Mouse (Mus musculus) right cerebral cortex, postnatal 36 days (tissue): ENCODE measurements around the gene Ccdc32.
"Not testable (repeated sequence)": the region's sequence is repeated elsewhere in the genome, so short reads cannot be mapped to it uniquely, and the experiment has no call there.

ENCODE experiments used
- DNase-seq, 2 experiments: peaks; one replicate each; pipeline ENCODE4 v3.0.0; 2022; ENCODE audit warnings: low spot score in 2 of 2, mixed read lengths in 1 of 2

Ccdc32 gene

DNA sequence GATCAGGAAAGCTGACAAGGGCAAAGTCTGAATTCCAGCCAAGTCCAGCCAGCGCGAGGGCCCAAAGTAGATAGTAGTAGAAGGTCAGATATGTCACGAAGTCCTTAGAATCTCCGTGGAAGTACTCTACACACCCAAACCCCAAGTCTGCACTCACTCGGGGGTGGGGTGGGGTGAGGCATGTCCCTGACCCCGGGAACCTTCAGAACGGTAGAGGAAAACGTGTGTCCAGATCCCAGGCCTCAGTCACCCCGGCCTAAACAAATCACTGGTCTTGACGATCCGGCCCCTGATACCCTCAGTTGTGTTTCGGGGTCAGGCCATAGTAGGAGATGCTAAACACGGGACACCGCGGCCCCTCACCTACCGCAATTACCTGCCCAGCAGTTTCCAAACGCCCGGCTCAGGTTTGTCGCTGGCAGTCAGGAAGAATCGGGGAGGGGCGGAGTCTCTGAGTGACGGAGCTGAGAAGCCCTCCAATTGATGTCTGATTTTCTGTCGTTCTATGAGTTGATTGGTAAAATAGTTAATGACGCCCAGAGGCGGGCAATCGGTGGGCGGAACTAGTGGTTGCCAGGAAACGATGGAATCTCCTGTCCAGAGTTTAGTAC lies at the start of gene Ccdc32:
TSS of gene Ccdc32 (minus strand) at position 453 of the 611 bp plus-strand sequence.
- DNase-seq = peak; percentile 96 to 98

GRCm38 (mm10) chr2:119072397-119072796 lies 43.2 kb upstream of the Ccdc32 start:
- DNase-seq = no peak

DNA sequence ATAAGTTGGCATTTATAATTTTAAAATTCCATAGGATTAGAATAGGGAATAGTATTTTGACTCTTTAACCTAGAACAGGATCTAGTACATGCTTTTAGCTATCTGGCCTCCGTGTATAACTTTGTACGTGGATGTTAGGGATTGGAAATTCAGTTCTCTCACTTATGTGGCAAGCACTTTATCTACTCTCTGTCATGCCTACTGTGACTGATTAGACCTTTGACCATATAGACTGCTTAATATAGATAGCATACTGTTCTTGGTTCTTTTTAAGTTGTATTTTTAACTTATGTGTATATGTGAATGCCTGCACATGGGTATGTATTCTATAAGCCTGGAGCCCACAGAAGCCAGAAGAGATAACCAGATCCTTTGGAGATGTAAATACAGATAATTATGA lies 30.9 kb upstream of the Ccdc32 start:
- DNase-seq = no peak

GRCm38 (mm10) chr2:119050132-119050650 lies 21.0 kb upstream of the Ccdc32 start:
- DNase-seq = no peak

DNA sequence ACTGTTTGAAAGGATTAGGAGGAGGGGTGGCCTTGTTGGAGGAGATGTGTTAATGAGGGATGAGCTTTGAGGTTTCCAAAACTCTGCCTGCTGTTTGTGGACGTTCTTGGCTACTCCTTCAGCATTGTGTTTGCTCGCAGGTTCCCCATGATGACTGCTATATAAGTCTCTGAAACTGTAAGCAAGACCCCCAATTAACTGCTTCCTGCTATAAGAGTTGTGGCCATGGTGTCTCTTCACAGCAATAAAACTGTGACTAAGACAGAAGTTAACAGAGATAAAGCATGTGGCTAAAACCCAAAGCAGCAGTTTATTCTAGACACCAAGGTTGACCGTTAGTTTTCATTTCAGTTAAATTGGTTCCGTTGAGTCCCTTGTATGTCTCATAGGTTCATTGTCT lies 18.7 kb upstream of the Ccdc32 start:
- no peak for DNase-seq

- DNase-seq = peak; percentile 91 to 93
These were observed 17.7 kb upstream of the Ccdc32 start, which contains the start of gene Knl1 for GRCm38 (mm10) chr2:119046649-119047611. Gene Knl1, plus strand, starts transcription at chr2:119047119.

GRCm38 (mm10) chr2:119045163-119045562 lies 16.0 kb upstream of the Ccdc32 start:
- DNase-seq = no peak

GRCm38 (mm10) chr2:119040882-119041281 lies 11.7 kb upstream of the Ccdc32 start:
- no peak for DNase-seq

DNA sequence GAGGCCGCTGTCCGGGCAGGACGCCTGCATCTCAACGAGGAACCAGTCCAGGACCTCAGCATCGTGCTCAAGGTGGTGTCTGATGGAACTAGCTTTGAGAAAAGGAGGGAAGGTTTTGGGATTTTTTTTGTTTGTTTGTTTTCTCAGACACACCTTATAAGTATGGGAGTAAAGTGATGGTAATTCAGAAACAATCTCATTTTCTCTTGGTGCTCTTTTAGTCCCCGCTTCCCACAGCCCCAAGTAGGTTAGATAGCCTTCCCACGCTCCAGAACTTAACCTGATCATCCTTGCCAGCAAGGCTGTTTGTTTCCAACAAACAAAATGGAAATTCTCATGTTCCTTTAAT lies 6.2 kb upstream of the Ccdc32 start:
- DNase-seq = no peak

GRCm38 (mm10) chr2:119034656-119035396 lies 5.6 kb upstream of the Ccdc32 start, which contains the start of gene Rpusd2:
Gene Rpusd2, plus strand, starts transcription at chr2:119034790.
- peak; percentile 90 to 93 for DNase-seq

- no peak for DNase-seq
These were observed 3.0 kb upstream of the Ccdc32 start for GRCm38 (mm10) chr2:119032191-119032590.

DNA sequence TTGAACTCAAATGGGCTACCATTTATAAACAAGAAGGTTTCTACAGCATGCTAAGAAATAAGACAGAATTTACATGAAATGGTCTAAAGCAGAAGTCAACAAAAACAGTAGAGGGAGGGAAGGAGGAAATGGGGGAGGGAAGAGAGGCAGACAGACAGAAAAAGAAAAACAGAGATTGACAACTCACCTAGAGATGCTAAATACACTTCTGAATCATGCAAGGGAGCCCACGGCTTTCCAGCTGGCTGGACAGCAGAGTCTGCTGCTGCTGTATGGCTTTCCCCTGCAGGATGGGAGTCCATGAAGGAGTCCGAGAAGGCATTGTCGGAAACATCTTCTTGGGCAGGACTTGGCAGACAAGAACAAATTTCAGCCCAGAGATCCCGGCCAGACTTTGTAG lies 2.2 kb downstream of the Ccdc32 start:
- no peak for DNase-seq

DNA sequence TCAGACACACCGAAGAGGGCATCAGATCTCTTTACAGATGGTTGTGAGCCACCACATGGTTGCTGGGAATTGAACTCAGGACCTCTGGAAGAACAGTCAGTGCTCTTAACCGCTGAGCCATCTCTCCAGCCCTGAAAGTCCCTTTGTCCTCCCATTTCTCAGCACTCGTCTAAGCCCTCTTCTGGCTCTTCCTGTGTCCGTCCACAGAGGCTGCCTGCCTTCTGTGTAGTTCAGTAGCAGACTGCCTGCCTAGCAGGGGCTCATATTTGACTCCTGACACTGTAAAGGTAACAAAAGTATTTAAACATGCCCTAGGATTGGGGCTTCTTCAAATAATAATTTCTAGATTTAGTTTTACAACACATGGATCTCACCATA lies 4.0 kb downstream of the Ccdc32 start:
- DNase-seq = no peak

DNA sequence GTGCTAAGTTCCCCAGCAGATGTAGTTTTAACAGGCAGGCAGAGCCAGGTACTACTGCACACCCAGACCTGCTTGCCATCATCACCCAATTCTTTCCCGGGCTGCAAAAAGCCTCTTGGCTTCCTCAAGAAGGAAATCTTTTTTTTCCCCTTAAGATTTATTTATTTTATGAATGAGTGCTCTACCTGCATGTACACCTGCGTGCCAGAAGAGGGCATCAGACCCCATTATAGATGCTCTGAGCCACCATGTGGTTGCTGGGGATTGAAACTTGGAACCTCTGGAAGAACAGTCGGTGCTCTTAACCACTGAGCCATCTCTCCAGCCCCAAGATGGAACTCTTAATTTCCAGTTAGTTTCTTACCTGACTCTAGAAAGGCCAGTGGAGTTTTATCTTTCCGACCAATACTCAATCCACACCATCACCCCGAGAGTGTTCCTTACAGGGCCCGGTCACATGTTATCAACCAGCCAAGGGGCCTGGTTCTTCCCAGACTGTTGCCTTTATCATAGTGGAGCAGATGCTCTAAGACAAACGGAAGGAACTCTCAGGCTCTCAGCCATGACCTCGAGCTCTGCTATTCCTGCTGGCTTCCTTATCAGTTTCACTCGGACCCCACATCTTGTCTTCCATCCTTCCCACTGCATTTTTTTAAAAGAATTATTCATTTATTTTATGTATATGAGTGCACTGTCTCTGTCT lies 4.5 kb downstream of the Ccdc32 start:
- DNase-seq = no peak

- no peak for DNase-seq
These were observed 6.0 kb downstream of the Ccdc32 start for GRCm38 (mm10) chr2:119023154-119023660.

- no peak for DNase-seq
These were observed 9.7 kb downstream of the Ccdc32 start for GRCm38 (mm10) chr2:119019538-119019937.

GRCm38 (mm10) chr2:119019131-119019530 lies 10.1 kb downstream of the Ccdc32 start:
- no peak for DNase-seq

GRCm38 (mm10) chr2:119018391-119019122 lies 10.6 kb downstream of the Ccdc32 start:
- DNase-seq = no peak

DNA sequence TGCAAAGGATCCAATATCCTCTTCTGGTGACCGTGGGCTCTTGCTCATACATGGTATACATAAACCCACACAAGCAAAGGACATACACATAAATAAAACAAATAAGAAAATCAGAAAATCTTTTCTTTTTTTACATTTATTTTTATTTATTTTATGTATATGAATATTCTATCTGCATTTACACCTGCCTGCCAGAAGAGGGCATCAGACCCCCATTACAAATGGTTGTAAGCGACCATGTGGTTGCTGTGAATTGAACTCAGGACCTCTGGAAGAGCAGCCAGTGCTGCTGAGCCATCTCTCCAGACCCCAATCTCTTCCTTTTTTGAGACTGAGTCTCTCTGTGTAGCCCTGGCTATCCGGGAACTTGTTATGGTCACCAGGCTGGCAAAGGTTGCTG lies 11.5 kb downstream of the Ccdc32 start:
- DNase-seq = no peak

DNA sequence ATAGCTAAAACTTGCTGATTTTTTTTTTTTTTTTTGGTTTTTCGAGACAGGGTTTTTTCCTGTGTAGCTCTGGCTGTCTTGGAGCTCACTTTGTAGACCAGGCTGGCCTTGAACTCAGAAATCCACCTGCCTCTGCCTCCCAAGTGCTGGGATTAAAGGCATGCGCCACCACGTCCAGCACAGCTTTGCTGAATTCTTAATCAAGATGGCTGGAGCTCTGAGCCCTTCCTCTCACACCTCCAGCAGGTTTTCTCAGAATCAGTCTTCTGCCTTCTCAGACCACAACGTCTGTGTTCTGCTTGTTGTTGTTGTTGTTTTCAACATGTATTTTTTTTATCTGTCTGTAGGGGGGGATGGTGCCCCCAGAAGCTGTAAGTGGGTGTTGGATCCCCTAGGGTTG lies 12.9 kb downstream of the Ccdc32 start:
- not testable (repeated sequence) for DNase-seq
